Mouse (Mus musculus) heart, adult 2 months (tissue): ENCODE measurements around the gene Dock1. TPM values are rescaled to one million over a fixed set of nuclear protein-coding genes. Genes with fewer than 3 reads are reported as not detected.

Experiments used
- DNase-seq, 2 experiments: peaks; one replicate each; pipeline ENCODE4 v3.0.0; 2021
- H3K27ac ChIP-seq: fragments of 200-600 bp; 2 replicates; pipeline ENCODE4 v1.8.1; 2022
- H3K27me3 ChIP-seq: fragments of 200-500 bp; 2 replicates; pipeline ENCODE4 v1.6.1; 2012; ENCODE audit warnings: mild to moderate bottlenecking, low read length, inconsistent platforms, mixed read lengths; ENCODE audit not compliant: control insufficient read depth, insufficient read depth
- H3K36me3 ChIP-seq: fragments of 200-500 bp; 2 replicates; pipeline ENCODE4 v1.6.1; 2012; ENCODE audit warnings: low read length, inconsistent platforms; ENCODE audit not compliant: control insufficient read depth, insufficient read depth
- H3K4me1 ChIP-seq: fragments of 200-500 bp; 2 replicates; pipeline ENCODE4 v1.6.1; 2011; ENCODE audit warnings: low read length; ENCODE audit not compliant: control insufficient read depth, insufficient read depth
- H3K4me3 ChIP-seq: fragments of 200-600 bp; 2 replicates; pipeline ENCODE4 v1.8.1; 2022
- H3K79me2 ChIP-seq: fragments of 200-500 bp; replicated peaks from 2 replicates; pipeline ENCODE4 v1.6.1; 2012; ENCODE audit warnings: mild to moderate bottlenecking, inconsistent platforms, low read length, moderate library complexity, mixed read lengths; ENCODE audit not compliant: control insufficient read depth, insufficient read depth
- H3K9ac ChIP-seq: fragments of 200-500 bp; 2 replicates; pipeline ENCODE4 v1.6.1; 2012; ENCODE audit warnings: low read depth, mild to moderate bottlenecking, control low read depth, inconsistent platforms, low read length, mixed read lengths
- CTCF ChIP-seq: fragments of 200-600 bp; IDR thresholded peaks from 2 replicates; pipeline ENCODE4 v1.8.1; 2022; ENCODE audit warnings: antibody characterized with exemption, mild to moderate bottlenecking, moderate library complexity
- EP300 ChIP-seq: fragments of 200-500 bp; IDR thresholded peaks from 2 replicates; pipeline ENCODE4 v1.6.1; 2011; ENCODE audit warnings: low read depth, low read length, control low read depth; ENCODE audit not compliant: insufficient read depth
- POLR2A ChIP-seq: fragments of 200-500 bp; IDR thresholded peaks from 2 replicates; pipeline ENCODE4 v1.6.1; 2011; ENCODE audit warnings: mild to moderate bottlenecking, low read depth, low read length, control low read depth; ENCODE audit not compliant: insufficient read depth
- WGBS: fragments of 180-500 bp; shearing (Covaris S2); methylation state at CpG from one replicate; pipeline ENCODE4 v1.1.7; 2018; 5-methylcytosine and 5-hydroxymethylcytosine counted together
- intact Hi-C: fragments of 180-260 bp; cut with DNase I; formaldehyde crosslinking; loops from one replicate; pipeline ENCODE4 v1.15.1; 2025
- polyA plus RNA-seq: library from polyadenylated mRNA; depleted of rRNA; stranded (reverse); fragments of >200 nt; gene quantifications from 2 replicates; pipeline ENCODE4 v1.2.3, GENCODE M21; 2012
- total RNA-seq, 2 experiments: library from RNA; stranded (reverse); gene quantifications; 2 replicates each; pipeline ENCODE4 v1.2.3; 2021

Gene Dock1
- total and polyA plus RNA-seq, 3 experiments = 8.3 to 25.6 (median 25.4) TPM

DNA sequence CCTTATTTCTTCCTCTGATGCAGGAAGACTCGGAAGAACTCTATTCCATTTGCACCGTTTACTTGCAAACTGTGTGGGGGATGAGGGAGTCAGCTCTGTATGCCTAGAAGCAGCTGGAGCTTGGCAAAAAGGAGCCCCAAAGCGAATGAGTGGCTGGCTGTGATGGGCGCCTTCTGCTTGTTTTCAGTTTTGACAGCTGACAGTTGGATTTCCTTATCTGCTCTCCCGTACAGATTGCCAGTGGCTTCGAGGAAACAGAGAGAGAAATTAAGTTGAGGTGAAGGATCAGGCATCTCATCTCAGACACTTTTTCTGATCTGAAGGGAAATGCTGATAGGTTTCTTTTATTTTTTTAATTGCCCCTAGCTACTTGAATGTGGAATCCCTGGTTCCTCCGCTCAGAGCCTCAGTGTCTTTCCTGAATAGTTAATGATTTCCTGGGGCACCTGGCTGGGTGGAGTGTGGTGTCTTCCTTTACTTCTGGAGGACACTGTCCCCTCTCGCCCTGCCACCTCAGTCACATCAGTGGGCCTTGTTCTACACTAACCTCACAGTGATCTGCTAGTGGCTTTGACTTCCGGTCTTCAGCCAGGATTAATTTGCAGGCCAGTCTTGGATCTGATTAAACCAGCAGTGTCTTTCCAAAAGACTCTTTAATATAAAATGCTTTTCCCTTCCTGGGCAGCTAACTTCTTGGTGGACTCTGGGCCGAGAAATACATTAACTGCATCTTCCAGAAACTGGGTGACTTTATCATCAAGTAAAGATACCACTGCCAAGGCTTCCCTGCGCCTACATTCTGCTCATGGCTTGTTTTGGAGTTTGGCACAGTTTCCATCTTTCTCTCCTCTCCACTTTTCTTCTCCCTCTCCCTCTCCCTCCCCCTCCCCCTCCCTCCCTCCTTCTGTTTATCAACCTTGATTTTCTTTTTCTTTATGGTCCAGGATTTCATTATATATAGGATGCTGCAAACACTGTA, 55.4 kb downstream of the Dock1 start:
- H3K27ac ChIP-seq = no peak overlapping the region
- no peak for TF ChIP-seq EP300
- no peak for TF ChIP-seq POLR2A
- TF ChIP-seq CTCF = no peak
- intact Hi-C loops = no loop called here
- peaks cover 3% of the 10 kb centered on the region; the same call in 1 of the 2 replicates for H3K4me1 ChIP-seq
- DNase-seq = peak in 1 of 2 experiments; percentile 18
- H3K4me3 ChIP-seq = no peak overlapping the region
- WGBS = 58% methylated on average over 11 of the region's 11 CpGs
- H3K9ac ChIP-seq = no peak overlapping the region
- H3K36me3 ChIP-seq = peaks cover 2% of the 10 kb centered on the region
- no peaks in the 10 kb centered on the region; the same call in 1 of the 2 replicates for H3K79me2 ChIP-seq
- no peaks in the 10 kb centered on the region for H3K27me3 ChIP-seq

DNA sequence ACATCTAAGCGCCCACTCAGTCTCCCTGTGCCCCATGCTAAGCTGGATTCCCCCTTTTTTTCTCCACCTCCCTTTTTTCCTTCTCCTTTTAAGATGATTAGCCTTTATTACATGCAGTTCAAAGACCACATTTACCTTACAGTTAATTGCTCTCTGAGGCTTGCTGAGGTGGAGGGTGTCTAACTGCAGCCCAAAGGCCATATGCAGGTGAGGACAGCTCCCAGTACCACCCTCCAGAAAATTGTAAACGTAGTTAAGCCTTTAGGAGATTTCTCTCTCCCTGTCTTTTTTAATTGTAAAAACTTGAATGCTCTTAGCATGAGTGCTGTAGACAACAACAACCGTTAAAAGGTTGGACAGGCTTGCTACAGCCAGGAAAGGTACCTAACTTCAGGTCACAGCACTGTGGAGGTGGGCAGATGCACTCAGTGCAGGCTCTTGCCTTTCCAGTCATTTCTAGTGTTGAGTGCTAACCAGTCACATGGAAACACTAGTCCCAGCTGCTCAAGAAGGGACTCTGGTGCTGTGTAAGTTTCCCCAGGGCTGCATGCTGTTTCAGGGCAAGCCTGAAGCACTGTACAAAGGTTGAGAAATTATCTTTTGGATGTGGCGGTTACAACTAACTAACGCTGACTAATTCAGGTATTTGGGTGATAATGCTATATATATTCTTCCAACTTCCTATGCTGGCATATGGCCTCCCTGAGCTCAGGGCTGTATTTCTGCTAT, 56.2 kb downstream of the Dock1 start:
- WGBS = 93% methylated on average over 5 of the region's 5 CpGs
- intact Hi-C loops = no loop called here
- no peak for DNase-seq

DNA sequence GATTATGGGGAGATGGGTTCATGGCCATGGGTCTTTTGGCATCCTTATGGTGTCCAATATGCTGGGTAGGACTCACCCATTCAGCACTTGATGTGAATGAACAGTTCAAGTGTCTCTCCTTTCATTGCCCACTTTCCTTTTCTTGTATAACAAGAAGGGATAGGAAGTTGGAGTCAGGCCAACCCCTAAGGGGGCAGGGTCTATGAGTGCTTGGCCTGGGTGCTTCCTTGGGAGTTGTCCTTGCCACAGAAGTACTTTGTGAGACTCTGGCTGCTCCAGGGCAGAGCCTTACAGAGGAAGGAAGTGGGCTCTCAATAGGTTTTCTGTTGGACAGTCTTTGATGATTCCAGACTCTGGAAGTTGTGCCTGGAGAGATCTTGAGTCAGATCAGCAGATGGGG, 58.9 kb downstream of the Dock1 start:
- DNase-seq = no peak
- Histone ChIP-seq H3K4me1 (peaks cover 3% of the 10 kb centered on the region; the same call in 1 of the 2 replicates), H3K9ac (no peak overlapping the region), H3K79me2 (no peaks in the 10 kb centered on the region; the same call in 1 of the 2 replicates), H3K27ac (no peak overlapping the region), H3K36me3 (peaks cover 2% of the 10 kb centered on the region), H3K27me3 (no peaks in the 10 kb centered on the region), H3K4me3 (no peak overlapping the region)
- intact Hi-C loops = no loop called here
- no peak for TF ChIP-seq POLR2A
- no peak for TF ChIP-seq CTCF
- TF ChIP-seq EP300 = no peak

More for the DNA sequence above, 56.2 kb downstream of the Dock1 start:
- peaks cover 3% of the 10 kb centered on the region; the same call in 1 of the 2 replicates for H3K4me1 ChIP-seq
- no peak for TF ChIP-seq CTCF
- TF ChIP-seq POLR2A = no peak
- no peak for TF ChIP-seq EP300
- no peaks in the 10 kb centered on the region for H3K27me3 ChIP-seq
- H3K27ac ChIP-seq = no peak overlapping the region
- H3K79me2 ChIP-seq = no peaks in the 10 kb centered on the region; the same call in 1 of the 2 replicates
- peaks cover 2% of the 10 kb centered on the region for H3K36me3 ChIP-seq
- H3K4me3 ChIP-seq = no peak overlapping the region
- no peak overlapping the region for H3K9ac ChIP-seq

DNA sequence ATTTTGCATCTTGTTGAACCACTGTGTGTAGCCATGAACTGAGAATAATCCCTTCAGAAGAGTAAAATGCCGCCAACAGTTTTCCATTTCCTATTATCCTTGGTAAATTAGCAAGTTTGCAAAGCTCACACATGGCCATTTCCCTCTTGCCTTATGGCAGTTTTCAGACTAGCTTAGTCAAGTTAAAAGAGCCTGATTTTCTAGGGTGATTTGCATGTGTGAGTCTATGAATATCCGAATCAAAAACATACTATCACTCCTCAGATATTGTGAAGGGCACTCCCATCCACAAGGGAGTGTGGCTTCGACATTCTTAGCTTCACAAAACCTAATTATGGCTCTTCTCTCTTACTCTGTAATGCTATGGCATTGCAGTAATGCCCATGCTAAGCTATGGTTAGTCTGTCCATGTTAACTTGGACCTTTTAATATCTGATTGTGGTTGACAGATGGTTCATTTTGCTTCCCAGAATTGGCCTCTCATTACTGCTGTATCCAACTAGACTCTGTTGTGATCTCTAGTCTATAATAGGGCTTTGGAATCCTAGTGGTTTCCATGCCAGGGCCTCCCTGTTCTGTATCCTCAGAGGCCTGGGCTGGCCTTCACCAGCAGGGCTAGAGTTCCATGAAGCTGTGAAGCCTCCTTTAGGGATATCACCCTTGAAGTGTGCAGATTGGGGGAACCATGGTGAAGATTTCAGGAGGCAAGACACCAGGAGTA, 60.1 kb downstream of the Dock1 start:
- peaks cover 2% of the 10 kb centered on the region for H3K36me3 ChIP-seq
- WGBS = 92% methylated on average over 3 of the region's 3 CpGs
- intact Hi-C loops = no loop called here

DNA sequence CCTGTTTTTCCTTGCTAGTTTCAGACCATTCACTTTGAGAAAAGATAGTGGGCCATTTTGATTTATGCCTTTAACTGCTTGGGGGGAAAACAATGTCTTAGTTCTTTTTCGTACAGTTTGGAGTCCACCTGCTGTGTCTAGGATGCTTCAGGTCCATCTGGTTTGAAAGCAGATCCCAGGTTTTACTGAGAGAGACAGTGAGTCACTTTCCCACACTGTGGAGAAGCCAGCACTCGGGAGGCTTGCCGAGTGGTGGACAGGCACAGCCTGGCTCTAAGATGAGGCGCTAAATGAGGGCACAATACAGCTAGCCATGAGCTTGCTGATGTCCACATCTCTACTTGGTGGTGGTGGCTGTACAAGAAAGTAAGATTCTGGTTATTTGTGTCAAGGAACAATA, 76.6 kb downstream of the Dock1 start:
- no peak overlapping the region for H3K9ac ChIP-seq
- intact Hi-C loops = no loop called here
- no peak overlapping the region for H3K27ac ChIP-seq
- H3K4me3 ChIP-seq = no peak overlapping the region
- no peaks in the 10 kb centered on the region for H3K4me1 ChIP-seq
- H3K36me3 ChIP-seq = no peaks in the 10 kb centered on the region
- no peaks in the 10 kb centered on the region; the same call in 1 of the 2 replicates for H3K79me2 ChIP-seq
- no peaks in the 10 kb centered on the region for H3K27me3 ChIP-seq
- 98% methylated on average over 4 of the region's 4 CpGs for WGBS
- TF ChIP-seq EP300 = no peak
- no peak for TF ChIP-seq CTCF
- TF ChIP-seq POLR2A = no peak
- no peak for DNase-seq

More for the DNA sequence above, 60.1 kb downstream of the Dock1 start:
- no peaks in the 10 kb centered on the region for H3K27me3 ChIP-seq
- no peak overlapping the region for H3K4me3 ChIP-seq
- no peaks in the 10 kb centered on the region; the same call in 1 of the 2 replicates for H3K79me2 ChIP-seq
- H3K27ac ChIP-seq = no peak overlapping the region
- TF ChIP-seq CTCF = no peak
- no peak for TF ChIP-seq EP300
- TF ChIP-seq POLR2A = no peak
- peaks cover 2% of the 10 kb centered on the region; the same call in 1 of the 2 replicates for H3K4me1 ChIP-seq
- DNase-seq = no peak
- no peak overlapping the region for H3K9ac ChIP-seq
